ENCODE assay signal across 14 mouse cellular contexts in genomic region chr17:73964856-73965255, GRCm38 (mm10).
"Had no signal": no experiment of that assay in that cellular context is flagged by ENCODE, and none has a peak within 500 bp of the region (broad histone marks: within the 10 kb centered on the region; RNA-seq: fewer than 3 reads in every experiment).

No protein-coding gene starts in this region.

- DNase-seq: kidney, adult 18-20 months; kidney, postnatal 14 days; layer of hippocampus, postnatal 36 days; liver, embryonic 13.5 days; liver, postnatal 0 days; midbrain, embryonic 14.5 days; thymus, adult 18-20 months; thymus, postnatal 14 days had no signal

- H3K9ac ChIP-seq: intestine, embryonic 15.5 days; limb, embryonic 15.5 days; liver, embryonic 13.5 days; liver, postnatal 0 days; neural tube, embryonic 15.5 days had no signal

- H3K27ac ChIP-seq: intestine, embryonic 15.5 days; limb, embryonic 15.5 days; liver, embryonic 13.5 days; midbrain, embryonic 10.5 days; neural tube, embryonic 15.5 days; stomach, postnatal 0 days had no signal

- H3K4me3 ChIP-seq: intestine, embryonic 15.5 days; limb, embryonic 15.5 days; liver, embryonic 13.5 days; midbrain, embryonic 10.5 days; myocyte; neural tube, embryonic 15.5 days had no signal

- ATAC-seq: intestine, embryonic 15.5 days; liver, postnatal 0 days had no signal

- H3K36me3 ChIP-seq: intestine, embryonic 15.5 days; limb, embryonic 15.5 days; liver, embryonic 13.5 days; midbrain, embryonic 10.5 days; neural tube, embryonic 15.5 days had no signal

- H3K4me2 ChIP-seq: intestine, embryonic 15.5 days; limb, embryonic 15.5 days; liver, embryonic 13.5 days; neural tube, embryonic 15.5 days had no signal

- H3K4me1 ChIP-seq: liver, embryonic 13.5 days; midbrain, embryonic 10.5 days; neural tube, embryonic 15.5 days had no signal

- H3K27me3 ChIP-seq: intestine, embryonic 15.5 days; limb, embryonic 15.5 days; liver, embryonic 13.5 days; neural tube, embryonic 15.5 days had no signal

- H3K9me3 ChIP-seq: intestine, embryonic 15.5 days; limb, embryonic 15.5 days; liver, embryonic 13.5 days; midbrain, embryonic 10.5 days; neural tube, embryonic 15.5 days had no signal
